Mouse (Mus musculus) CH12F3 (cell line): Measurements from ENCODE around the gene Hdac9.

Experiments
- in situ Hi-C: fragments of 300-500 bp; cut with MboI; formaldehyde crosslinking; loops from 2 replicates; pipeline ENCODE4 v1.14.3; 2020; ENCODE audit warnings: low sequenced_read_pairs

The Hdac9 gene

GRCm38 (mm10) chr12:34618321-34618720 lies 298.6 kb downstream of the Hdac9 start:
- in situ Hi-C loops = no loop called here

GRCm38 (mm10) chr12:34617836-34618235 lies 299.1 kb downstream of the Hdac9 start:
- in situ Hi-C loops = no loop called here

GRCm38 (mm10) chr12:34614796-34615195 lies 302.1 kb downstream of the Hdac9 start:
- in situ Hi-C loops = no loop called here

GRCm38 (mm10) chr12:34612511-34612910 lies 304.4 kb downstream of the Hdac9 start:
- in situ Hi-C loops = no loop called here

- in situ Hi-C loops = no loop called here
Observed at GRCm38 (mm10) chr12:34604521-34604920, 312.4 kb downstream of the Hdac9 start.

GRCm38 (mm10) chr12:34594167-34594793 lies 322.6 kb downstream of the Hdac9 start:
- in situ Hi-C loops = no loop called here

- in situ Hi-C loops = no loop called here
Observed at GRCm38 (mm10) chr12:34587171-34587570, 329.7 kb downstream of the Hdac9 start.

GRCm38 (mm10) chr12:34582522-34582921 lies 334.4 kb downstream of the Hdac9 start:
- in situ Hi-C loops = no loop called here

GRCm38 (mm10) chr12:34579220-34579619 lies 337.7 kb downstream of the Hdac9 start:
- in situ Hi-C loops = no loop called here

GRCm38 (mm10) chr12:34571069-34571468 lies 345.8 kb downstream of the Hdac9 start:
- in situ Hi-C loops = no loop called here

- in situ Hi-C loops = no loop called here
Observed at GRCm38 (mm10) chr12:34569472-34569871, 347.4 kb downstream of the Hdac9 start.

GRCm38 (mm10) chr12:34569052-34569451 lies 347.8 kb downstream of the Hdac9 start:
- in situ Hi-C loops = no loop called here

GRCm38 (mm10) chr12:34562331-34562730 lies 354.6 kb downstream of the Hdac9 start:
- in situ Hi-C loops = no loop called here

GRCm38 (mm10) chr12:34559001-34559400 lies 357.9 kb downstream of the Hdac9 start:
- in situ Hi-C loops = no loop called here

GRCm38 (mm10) chr12:34554803-34555202 lies 362.1 kb downstream of the Hdac9 start:
- in situ Hi-C loops = no loop called here

- in situ Hi-C loops = no loop called here
Observed at GRCm38 (mm10) chr12:34550268-34550667, 366.6 kb downstream of the Hdac9 start.

GRCm38 (mm10) chr12:34529165-34529545 lies 387.7 kb downstream of the Hdac9 start:
- in situ Hi-C loops = no loop called here

GRCm38 (mm10) chr12:34528201-34529164 lies 388.4 kb downstream of the Hdac9 start:
- in situ Hi-C loops = no loop called here

GRCm38 (mm10) chr12:34527761-34528160 lies 389.1 kb downstream of the Hdac9 start:
- in situ Hi-C loops = no loop called here

GRCm38 (mm10) chr12:34521468-34521867 lies 395.4 kb downstream of the Hdac9 start:
- in situ Hi-C loops = no loop called here

- in situ Hi-C loops = no loop called here
Observed at GRCm38 (mm10) chr12:34516769-34517562, 399.9 kb downstream of the Hdac9 start.
